Mouse (Mus musculus) testis, adult 2 months (tissue): ENCODE measurements around the gene Gm28308. TPM values are rescaled to one million over a fixed set of nuclear protein-coding genes. Genes with fewer than 3 reads are reported as not detected.

ENCODE experiments used
- H3K27ac ChIP-seq: fragments of 200-500 bp; 2 replicates; pipeline ENCODE4 v1.5.1; 2012; ENCODE audit warnings: low read depth, low read length; ENCODE audit not compliant: control insufficient read depth, insufficient read depth
- H3K27me3 ChIP-seq: fragments of 200-500 bp; 2 replicates; pipeline ENCODE4 v1.6.1; 2012; ENCODE audit warnings: mild to moderate bottlenecking, low read length, moderate library complexity; ENCODE audit not compliant: control insufficient read depth, insufficient read depth
- H3K36me3 ChIP-seq: fragments of 200-500 bp; 2 replicates; pipeline ENCODE4 v1.6.1; 2012; ENCODE audit warnings: mild to moderate bottlenecking, low read length; ENCODE audit not compliant: control insufficient read depth, insufficient read depth
- H3K4me1 ChIP-seq: fragments of 200-500 bp; 2 replicates; pipeline ENCODE4 v1.6.1; 2012; ENCODE audit warnings: low read length; ENCODE audit not compliant: control insufficient read depth, insufficient read depth
- H3K4me3 ChIP-seq: fragments of 200-500 bp; 2 replicates; pipeline ENCODE4 v1.5.1; 2012; ENCODE audit warnings: low read depth, mild to moderate bottlenecking, low read length, moderate library complexity, mixed read lengths; ENCODE audit not compliant: control insufficient read depth
- CTCF ChIP-seq: fragments of 200-500 bp; IDR thresholded peaks from 2 replicates; pipeline ENCODE4 v1.5.1; 2012; ENCODE audit warnings: low read depth, mild to moderate bottlenecking, inconsistent platforms, low read length, moderate library complexity; ENCODE audit not compliant: control insufficient read depth, insufficient read depth, insufficient replicate concordance
- POLR2A ChIP-seq: fragments of 200-500 bp; IDR thresholded peaks from 2 replicates; pipeline ENCODE4 v1.6.1; 2012; ENCODE audit warnings: low read depth, mild to moderate bottlenecking, inconsistent platforms, low read length, moderate library complexity; ENCODE audit not compliant: control insufficient read depth
- polyA plus RNA-seq: library from polyadenylated mRNA; depleted of rRNA; stranded (reverse); fragments of >200 nt; gene quantifications from 2 replicates; pipeline ENCODE4 v1.2.3, GENCODE M21; 2012

Gm28308 gene
- polyA plus RNA-seq, 1 experiment = not detected

- Histone ChIP-seq H3K36me3 (no peaks in the 10 kb centered on the region), H3K27me3 (peaks cover 5% of the 10 kb centered on the region), H3K27ac (no peak overlapping the region), H3K4me3 (no peak overlapping the region), H3K4me1 (peaks cover 2% of the 10 kb centered on the region)
- TF ChIP-seq POLR2A (no peak), CTCF (no peak)
These were observed 15.9 kb downstream of the Gm28308 start for GRCm38 (mm10) chr6:52197271-52197670.

- Histone ChIP-seq H3K4me1 (peaks cover 7% of the 10 kb centered on the region), H3K27ac (no peak overlapping the region), H3K27me3 (peaks cover 5% of the 10 kb centered on the region), H3K36me3 (no peaks in the 10 kb centered on the region), H3K4me3 (no peak overlapping the region)
- TF ChIP-seq CTCF (no peak), POLR2A (no peak)
These were observed 16.3 kb downstream of the Gm28308 start for GRCm38 (mm10) chr6:52196811-52197210.

GRCm38 (mm10) chr6:52194690-52195089 lies 18.4 kb downstream of the Gm28308 start:
- Histone ChIP-seq H3K4me3 (no peak overlapping the region), H3K36me3 (no peaks in the 10 kb centered on the region), H3K4me1 (peaks cover 10% of the 10 kb centered on the region), H3K27me3 (no peaks in the 10 kb centered on the region), H3K27ac (no peak overlapping the region)
- no peak for TF ChIP-seq CTCF
- TF ChIP-seq POLR2A = no peak

- Histone ChIP-seq H3K27ac (peak overlapping the region; percentile 69), H3K27me3 (no peaks in the 10 kb centered on the region), H3K36me3 (no peaks in the 10 kb centered on the region), H3K4me3 (peak overlapping the region; percentile 96), H3K4me1 (peaks cover 10% of the 10 kb centered on the region)
- TF ChIP-seq POLR2A = peak; percentile 45; the same call in 1 of the 2 replicates
- no peak for TF ChIP-seq CTCF
These were observed 21.1 kb downstream of the Gm28308 start for GRCm38 (mm10) chr6:52191860-52192550.

- Histone ChIP-seq H3K27me3 (no peaks in the 10 kb centered on the region), H3K27ac (peak within 1 kb of the TSS; percentile 69), H3K36me3 (no peaks in the 10 kb centered on the region), H3K4me1 (peaks cover 10% of the 10 kb centered on the region), H3K4me3 (peak within 1 kb of the TSS; percentile 96)
- TF ChIP-seq POLR2A (no peak), CTCF (no peak)
These were observed 22.0 kb downstream of the Gm28308 start, which contains the start of gene Hoxa4 for GRCm38 (mm10) chr6:52190906-52191810. Gene Hoxa4, minus strand, starts transcription at chr6:52191753.

- TF ChIP-seq CTCF (no peak), POLR2A (no peak)
- H3K27ac ChIP-seq = peak overlapping the region; percentile 58
- H3K36me3 ChIP-seq = no peaks in the 10 kb centered on the region
- peak overlapping the region; percentile 87 for H3K4me3 ChIP-seq
- H3K4me1 ChIP-seq = peaks cover 11% of the 10 kb centered on the region
- H3K27me3 ChIP-seq = no peaks in the 10 kb centered on the region
These were observed 22.7 kb downstream of the Gm28308 start for GRCm38 (mm10) chr6:52190410-52190809.

- TF ChIP-seq POLR2A = no peak
- no peak for TF ChIP-seq CTCF
- Histone ChIP-seq H3K27ac (peak overlapping the region; percentile 58), H3K4me1 (peaks cover 13% of the 10 kb centered on the region)
These were observed 23.2 kb downstream of the Gm28308 start for GRCm38 (mm10) chr6:52189909-52190308.

More at GRCm38 (mm10) chr6:52189909-52190308, 23.2 kb downstream of the Gm28308 start:
- no peak overlapping the region; the same call in 1 of the 2 replicates for H3K4me3 ChIP-seq
- no peaks in the 10 kb centered on the region for H3K27me3 ChIP-seq
- H3K36me3 ChIP-seq = no peaks in the 10 kb centered on the region
